In genomic region chr6:100069151-100069550, GRCm38 (mm10) we compare ENCODE assay signal across 21 mouse cellular contexts.
DNase-seq lines count a peak whose midpoint lies in the region; ATAC-seq lines count a peak whose summit lies in the region.
"Had no signal": no experiment of that assay in that cellular context is flagged by ENCODE, and none has a peak within 500 bp of the region (broad histone marks: within the 10 kb centered on the region; RNA-seq: fewer than 3 reads in every experiment).

No protein-coding gene starts in this region.

- 60% methylated on average over 4 of the region's 4 CpGs for WGBS in forebrain, embryonic 14.5 days
- 77% methylated on average over 4 of the region's 4 CpGs for WGBS in forebrain, embryonic 12.5 days

- H3K27me3 ChIP-seq in forebrain, embryonic 14.5 days (replicated peaks; ENCODE audit: control insufficient read depth, insufficient read depth, low read length) = no peaks in the 10 kb centered on the region
- peaks cover 13% of the 10 kb centered on the region for H3K27me3 ChIP-seq in forebrain, embryonic 12.5 days

- H3K27ac ChIP-seq in forebrain, embryonic 14.5 days (ENCODE audit: low read depth, low read length) = no peak overlapping the region
- H3K27ac ChIP-seq in forebrain, embryonic 12.5 days = no peak overlapping the region
- H3K27ac ChIP-seq: embryonic facial prominence, embryonic 15.5 days; gastrocnemius, adult 2 months; hindbrain, embryonic 12.5 days; left cerebral cortex, adult 2 months; stomach, embryonic 15.5 days had no signal

- no peaks in the 10 kb centered on the region for H3K9me3 ChIP-seq in forebrain, embryonic 14.5 days (replicated peaks; ENCODE audit: control insufficient read depth, low read length)
- no peaks in the 10 kb centered on the region for H3K9me3 ChIP-seq in forebrain, embryonic 12.5 days
- H3K9me3 ChIP-seq: embryonic facial prominence, embryonic 15.5 days; hindbrain, embryonic 12.5 days; stomach, embryonic 15.5 days had no signal

- no peaks in the 10 kb centered on the region; the same call in 1 of the 2 replicates for H3K4me1 ChIP-seq in forebrain, embryonic 14.5 days (ENCODE audit: control insufficient read depth, insufficient read depth, low read length)
- H3K4me1 ChIP-seq in forebrain, embryonic 12.5 days = 0 out of 2 replicates have a peak, but pooled peaks cover 9% of the 10 kb centered on the region
- H3K4me1 ChIP-seq: embryonic facial prominence, embryonic 15.5 days had no signal

- no peak for ATAC-seq in forebrain, embryonic 14.5 days
- no peak for ATAC-seq in forebrain, embryonic 12.5 days (ENCODE audit: low FRiP score)
- ATAC-seq: activated CD4-positive, CD25-positive, alpha-beta regulatory T cell, adult 4 months had no signal

- no peak overlapping the region for H3K4me2 ChIP-seq in forebrain, embryonic 14.5 days (ENCODE audit: low read length)
- H3K4me2 ChIP-seq in forebrain, embryonic 12.5 days = no peak overlapping the region
- H3K4me2 ChIP-seq: embryonic facial prominence, embryonic 15.5 days; hindbrain, embryonic 12.5 days; midbrain, embryonic 11.5 days; stomach, embryonic 15.5 days had no signal

- no peak overlapping the region for H3K9ac ChIP-seq in forebrain, embryonic 14.5 days (ENCODE audit: low read length)
- H3K9ac ChIP-seq in forebrain, embryonic 12.5 days = no peak overlapping the region
- H3K9ac ChIP-seq: embryonic facial prominence, embryonic 15.5 days; hindbrain, embryonic 12.5 days; stomach, embryonic 15.5 days had no signal

- no peaks in the 10 kb centered on the region for H3K36me3 ChIP-seq in forebrain, embryonic 14.5 days (ENCODE audit: control insufficient read depth, insufficient read depth, low read length)
- no peaks in the 10 kb centered on the region for H3K36me3 ChIP-seq in forebrain, embryonic 12.5 days (replicated peaks)
- H3K36me3 ChIP-seq: embryonic facial prominence, embryonic 15.5 days; hindbrain, embryonic 12.5 days; stomach, embryonic 15.5 days had no signal

- peak; percentile 68 for DNase-seq in forebrain, embryonic 14.5 days (ENCODE audit: low spot score)
- DNase-seq in layer of hippocampus, adult 9-11 months = peak; percentile 8
- no peak for DNase-seq in layer of hippocampus, adult 11-12 months (ENCODE audit: low spot score)
- peak; percentile 52 for DNase-seq in brain, adult 2 months (ENCODE audit: low read depth, low spot score)
- DNase-seq in lung, postnatal 25 days (ENCODE audit: low spot score) = peak; percentile 42
- no peak for DNase-seq in urinary bladder, postnatal 25 days (ENCODE audit: low spot score)
- DNase-seq in cerebellum, adult 8-10 months = no peak
- DNase-seq: adrenal gland, postnatal 10 days; cerebellum, adult 9-10 months; gastrocnemius, adult 2 months; kidney, adult 8-10 months; kidney, postnatal 14 days; thymus, adult 18-20 months; thymus, postnatal 36 days had no signal

- H3K4me3 ChIP-seq in forebrain, embryonic 14.5 days (ENCODE audit: low read depth, low read length) = no peak overlapping the region
- no peak overlapping the region for H3K4me3 ChIP-seq in forebrain, embryonic 12.5 days (replicated peaks)
- H3K4me3 ChIP-seq: embryonic facial prominence, embryonic 15.5 days; gastrocnemius, adult 2 months; hindbrain, embryonic 12.5 days; left cerebral cortex, adult 2 months; stomach, embryonic 15.5 days had no signal

Comparison
In these comparisons a context has a peak if more than half of its experiments do, and no peak if none do; other contexts are left out.
1. DNase-seq: peak in forebrain, embryonic 14.5 days (single experiment), layer of hippocampus, adult 9-11 months (single experiment), brain, adult 2 months (single experiment) and lung, postnatal 25 days (single experiment); none in layer of hippocampus, adult 11-12 months (single experiment), urinary bladder, postnatal 25 days (single experiment) and cerebellum, adult 8-10 months (single experiment).